Mouse (Mus musculus): ENCODE measurements around the gene Csrnp1. TPM values are rescaled to one million over a fixed set of nuclear protein-coding genes. Genes with fewer than 3 reads are reported as not detected.

Csrnp1 gene
- polyA plus RNA-seq, 1 experiment from 2014 or later, result 1.6 TPM

DNA sequence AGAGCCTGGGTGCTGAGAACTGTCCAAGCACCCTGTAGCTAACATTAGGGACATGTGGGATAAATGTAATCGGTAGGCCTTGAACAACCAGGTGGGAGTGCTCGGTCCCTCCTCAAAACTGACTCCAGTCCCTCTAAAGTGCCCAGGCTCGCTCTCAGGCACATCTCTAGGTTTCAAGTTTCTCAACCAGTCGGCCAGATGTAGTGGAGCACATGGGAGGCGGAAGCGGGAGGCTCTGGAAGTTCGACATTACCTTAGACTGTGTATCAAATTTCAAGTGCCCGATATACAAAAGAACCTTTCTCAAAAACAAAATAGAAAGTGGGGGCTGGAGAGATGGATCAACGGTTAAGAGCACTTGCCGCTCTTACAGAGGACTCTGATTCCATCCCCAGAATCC, 44.8 kb downstream of the Csrnp1 start:
- no peaks in the 10 kb centered on the region for H3K4me1 ChIP-seq (replicated peaks; ENCODE audit: control insufficient read depth, insufficient read depth, low read length)
- H3K9me3 ChIP-seq (ENCODE audit: control insufficient read depth, low read length), result no peaks in the 10 kb centered on the region
- WGBS, result 76% methylated on average over 10 of the region's 10 CpGs
- no peaks in the 10 kb centered on the region for H3K27me3 ChIP-seq (ENCODE audit: control insufficient read depth, insufficient read depth, low read length)
- DNase-seq (ENCODE audit: low spot score) (no peak), ATAC-seq (replicated peaks; ENCODE audit: low FRiP score) (no peak)
- no peak overlapping the region for H3K9ac ChIP-seq (ENCODE audit: low read length)
- no peak overlapping the region for H3K27ac ChIP-seq (ENCODE audit: low read depth, low read length)
- no peak overlapping the region for H3K4me3 ChIP-seq (ENCODE audit: low read depth, low read length)
- H3K36me3 ChIP-seq (ENCODE audit: control insufficient read depth, insufficient read depth, low read length), result no peaks in the 10 kb centered on the region
- H3K4me2 ChIP-seq (ENCODE audit: low read depth, low read length, severe bottlenecking), result no peak overlapping the region

DNA sequence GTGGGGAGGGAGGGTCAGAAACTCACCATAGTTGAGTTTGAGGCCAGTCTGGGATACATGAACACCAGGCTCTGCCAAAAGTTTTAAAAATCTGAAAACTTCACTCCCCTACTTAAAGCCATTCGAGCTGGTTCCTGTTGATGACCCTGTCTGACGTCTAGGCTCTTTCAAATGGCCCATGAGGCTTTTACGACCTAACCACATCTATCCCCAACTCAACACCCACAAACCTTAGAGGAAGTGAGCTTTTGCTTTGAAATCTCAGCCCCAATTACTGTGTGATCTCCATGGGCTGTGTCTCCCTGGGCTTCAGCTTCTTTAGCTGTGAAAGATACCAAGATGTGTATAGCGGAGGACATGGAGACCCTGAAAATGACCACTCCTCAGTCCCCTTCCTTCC, 46.0 kb downstream of the Csrnp1 start:
- no peak overlapping the region for H3K27ac ChIP-seq (ENCODE audit: low read depth, low read length)
- no peaks in the 10 kb centered on the region for H3K36me3 ChIP-seq (ENCODE audit: control insufficient read depth, insufficient read depth, low read length)
- H3K4me1 ChIP-seq (replicated peaks; ENCODE audit: control insufficient read depth, insufficient read depth, low read length), result no peaks in the 10 kb centered on the region
- WGBS, result 83% methylated on average over 4 of the region's 4 CpGs
- ATAC-seq (replicated peaks; ENCODE audit: low FRiP score) (no peak), DNase-seq (ENCODE audit: low spot score) (no peak)
- no peak overlapping the region for H3K4me3 ChIP-seq (ENCODE audit: low read depth, low read length)
- no peak overlapping the region for H3K9ac ChIP-seq (ENCODE audit: low read length)
- no peaks in the 10 kb centered on the region for H3K9me3 ChIP-seq (ENCODE audit: control insufficient read depth, low read length)
- no peak overlapping the region for H3K4me2 ChIP-seq (ENCODE audit: low read depth, low read length, severe bottlenecking)
- H3K27me3 ChIP-seq (ENCODE audit: control insufficient read depth, insufficient read depth, low read length), result no peaks in the 10 kb centered on the region

DNA sequence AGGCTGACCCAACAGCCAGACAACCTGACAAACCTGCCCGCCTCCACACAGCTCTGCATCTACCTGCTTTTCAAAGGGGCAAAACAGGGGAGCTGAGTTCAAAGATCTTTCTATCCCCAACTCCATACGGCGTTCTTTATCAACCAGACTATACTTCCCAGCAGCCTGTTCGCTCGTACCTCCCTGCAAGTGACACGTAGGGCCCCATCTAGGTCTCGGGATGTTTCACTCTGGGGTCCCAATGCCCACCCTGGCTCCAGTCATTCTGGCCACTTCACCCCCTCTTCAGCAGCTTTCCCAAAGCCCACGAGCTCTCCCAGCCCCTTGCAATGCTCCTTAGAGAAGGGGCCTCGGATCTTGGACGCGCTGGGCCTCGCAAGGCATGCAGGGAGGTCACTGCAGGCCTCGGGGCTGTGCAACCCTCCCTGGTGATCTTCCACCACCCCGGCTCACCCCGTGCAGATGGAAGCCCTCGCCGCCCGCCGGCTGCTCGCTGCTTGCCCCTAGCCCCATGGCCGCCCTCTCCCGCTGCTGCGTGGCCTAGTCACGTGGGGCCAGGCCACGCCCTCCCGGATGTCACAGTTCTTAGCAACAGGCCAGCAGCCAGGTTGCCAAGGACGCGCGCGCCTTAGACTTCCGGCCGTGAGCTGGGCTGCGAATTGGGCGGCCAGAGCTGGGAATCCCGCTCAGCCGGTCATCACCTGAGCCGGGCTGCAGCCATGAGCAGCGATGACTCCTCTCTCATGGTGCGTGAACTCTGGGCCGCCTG, 47.3 kb downstream of the Csrnp1 start, which contains the start of the genes Gorasp1 and Ttc21a:
Gene Gorasp1, minus strand, starts transcription at position 561 of the 769 bp plus-strand sequence.
Gene Ttc21a, plus strand, starts transcription at position 602 of the 769 bp plus-strand sequence.
- WGBS, result 1% methylated on average over 40 of the region's 40 CpGs
- peak within 1 kb of the TSS; percentile 83 for H3K4me2 ChIP-seq (ENCODE audit: low read depth, low read length, severe bottlenecking)
- H3K9me3 ChIP-seq (ENCODE audit: control insufficient read depth, low read length), result no peaks in the 10 kb centered on the region
- H3K36me3 ChIP-seq (ENCODE audit: control insufficient read depth, insufficient read depth, low read length), result no peaks in the 10 kb centered on the region
- H3K27me3 ChIP-seq (ENCODE audit: control insufficient read depth, insufficient read depth, low read length), result no peaks in the 10 kb centered on the region
- H3K9ac ChIP-seq (ENCODE audit: low read length), result peak within 1 kb of the TSS; percentile 89
- peak; percentile 96 for ATAC-seq (replicated peaks; ENCODE audit: low FRiP score)
- peak; percentile 96 for DNase-seq (ENCODE audit: low spot score)
- no peaks in the 10 kb centered on the region for H3K4me1 ChIP-seq (replicated peaks; ENCODE audit: control insufficient read depth, insufficient read depth, low read length)
- H3K27ac ChIP-seq (ENCODE audit: low read depth, low read length), result peak within 1 kb of the TSS; percentile 55; the same call in 1 of the 2 replicates
- H3K4me3 ChIP-seq (ENCODE audit: low read depth, low read length), result peak within 1 kb of the TSS; percentile 66

DNA sequence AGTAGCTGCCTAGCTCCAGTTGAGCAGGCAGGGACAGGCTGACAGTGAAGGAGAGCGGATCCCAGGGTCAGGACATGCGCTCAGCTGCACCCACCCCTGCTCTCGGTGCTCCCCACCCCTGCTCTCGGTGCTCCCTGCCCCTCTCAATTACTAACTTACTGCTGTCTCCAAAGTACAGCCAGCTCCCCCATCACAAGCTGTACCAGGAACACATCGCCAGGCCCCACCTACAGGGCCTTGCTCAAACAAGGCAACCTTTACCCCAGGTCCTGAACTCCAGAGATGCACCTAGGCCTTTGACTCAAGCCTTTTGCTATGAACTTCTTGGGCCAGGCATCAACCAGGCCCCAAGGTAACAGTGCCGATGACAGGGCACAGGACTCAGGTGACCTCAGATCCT, 50.8 kb downstream of the Csrnp1 start:
- Histone ChIP-seq H3K4me2 (ENCODE audit: low read depth, low read length, severe bottlenecking) (no peak overlapping the region), H3K27ac (ENCODE audit: low read depth, low read length) (no peak overlapping the region)
- ATAC-seq (replicated peaks; ENCODE audit: low FRiP score), result no peak

DNA sequence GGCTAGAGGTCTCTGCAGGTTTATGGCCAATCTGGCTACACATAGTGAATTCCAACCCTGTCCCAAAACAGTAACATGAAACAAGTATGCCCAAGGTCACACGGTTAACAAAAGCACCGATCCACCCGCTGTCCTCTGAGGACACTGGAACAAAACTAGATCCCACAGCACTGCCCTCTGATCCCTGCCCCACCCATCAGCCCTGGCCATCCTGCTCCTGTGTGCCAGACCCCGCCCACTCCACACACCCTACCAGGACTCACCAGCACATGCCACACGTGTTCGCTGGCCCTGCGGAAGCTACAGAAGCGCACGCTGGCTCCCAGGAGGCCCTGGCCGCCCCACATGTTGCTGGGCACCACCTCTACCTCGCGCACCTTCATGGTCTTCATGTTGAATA, 52.1 kb downstream of the Csrnp1 start:
- Histone ChIP-seq H3K9me3 (ENCODE audit: control insufficient read depth, low read length) (no peaks in the 10 kb centered on the region), H3K27ac (ENCODE audit: low read depth, low read length) (no peak overlapping the region), H3K36me3 (ENCODE audit: control insufficient read depth, insufficient read depth, low read length) (no peaks in the 10 kb centered on the region; the same call in 1 of the 2 replicates), H3K4me1 (replicated peaks; ENCODE audit: control insufficient read depth, insufficient read depth, low read length) (no peaks in the 10 kb centered on the region), H3K27me3 (ENCODE audit: control insufficient read depth, insufficient read depth, low read length) (no peaks in the 10 kb centered on the region), H3K4me3 (ENCODE audit: low read depth, low read length) (no peak overlapping the region), H3K4me2 (ENCODE audit: low read depth, low read length, severe bottlenecking) (no peak overlapping the region), H3K9ac (ENCODE audit: low read length) (no peak overlapping the region)
- DNase-seq (ENCODE audit: low spot score) (no peak), ATAC-seq (replicated peaks; ENCODE audit: low FRiP score) (no peak)
- WGBS, result 89% methylated on average over 12 of the region's 12 CpGs

More for the DNA sequence above, 50.8 kb downstream of the Csrnp1 start:
- 99% methylated on average over 6 of the region's 6 CpGs for WGBS
- no peak for DNase-seq (ENCODE audit: low spot score)
- H3K9ac ChIP-seq (ENCODE audit: low read length), result no peak overlapping the region
- H3K27me3 ChIP-seq (ENCODE audit: control insufficient read depth, insufficient read depth, low read length), result no peaks in the 10 kb centered on the region
- H3K4me3 ChIP-seq (ENCODE audit: low read depth, low read length), result no peak overlapping the region
- no peaks in the 10 kb centered on the region for H3K4me1 ChIP-seq (replicated peaks; ENCODE audit: control insufficient read depth, insufficient read depth, low read length)
- H3K9me3 ChIP-seq (ENCODE audit: control insufficient read depth, low read length), result no peaks in the 10 kb centered on the region
- H3K36me3 ChIP-seq (ENCODE audit: control insufficient read depth, insufficient read depth, low read length), result no peaks in the 10 kb centered on the region; the same call in 1 of the 2 replicates

DNA sequence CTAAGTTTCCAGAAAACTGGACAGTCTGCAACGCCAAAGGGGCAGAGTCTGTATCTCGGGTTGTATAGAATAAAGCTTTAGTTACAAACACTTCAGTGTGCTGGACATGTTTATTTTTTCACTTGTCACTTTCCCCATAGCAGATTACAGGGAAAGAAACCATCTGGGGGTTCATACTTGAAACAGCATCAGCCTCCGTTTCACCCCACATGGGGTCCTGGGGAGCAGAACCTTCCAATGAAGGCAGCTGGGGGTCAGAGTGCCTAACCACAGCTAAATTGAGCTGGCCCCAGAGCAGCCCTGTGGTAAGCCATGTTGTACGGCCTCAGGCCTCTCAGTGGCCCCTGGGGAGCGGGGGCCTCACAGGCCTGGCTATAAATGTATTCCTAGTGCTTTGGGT, 58.0 kb downstream of the Csrnp1 start:
- Histone ChIP-seq H3K27me3 (ENCODE audit: control insufficient read depth, insufficient read depth, low read length) (no peaks in the 10 kb centered on the region), H3K9me3 (ENCODE audit: control insufficient read depth, low read length) (no peaks in the 10 kb centered on the region), H3K4me1 (replicated peaks; ENCODE audit: control insufficient read depth, insufficient read depth, low read length) (no peaks in the 10 kb centered on the region), H3K4me3 (ENCODE audit: low read depth, low read length) (no peak overlapping the region), H3K27ac (ENCODE audit: low read depth, low read length) (no peak overlapping the region), H3K9ac (ENCODE audit: low read length) (no peak overlapping the region), H3K36me3 (ENCODE audit: control insufficient read depth, insufficient read depth, low read length) (peaks cover 12% of the 10 kb centered on the region; the same call in 1 of the 2 replicates), H3K4me2 (ENCODE audit: low read depth, low read length, severe bottlenecking) (no peak overlapping the region)
- no peak for DNase-seq (ENCODE audit: low spot score)
- WGBS, result 90% methylated on average over 5 of the region's 5 CpGs
- ATAC-seq (replicated peaks; ENCODE audit: low FRiP score), result no peak

DNA sequence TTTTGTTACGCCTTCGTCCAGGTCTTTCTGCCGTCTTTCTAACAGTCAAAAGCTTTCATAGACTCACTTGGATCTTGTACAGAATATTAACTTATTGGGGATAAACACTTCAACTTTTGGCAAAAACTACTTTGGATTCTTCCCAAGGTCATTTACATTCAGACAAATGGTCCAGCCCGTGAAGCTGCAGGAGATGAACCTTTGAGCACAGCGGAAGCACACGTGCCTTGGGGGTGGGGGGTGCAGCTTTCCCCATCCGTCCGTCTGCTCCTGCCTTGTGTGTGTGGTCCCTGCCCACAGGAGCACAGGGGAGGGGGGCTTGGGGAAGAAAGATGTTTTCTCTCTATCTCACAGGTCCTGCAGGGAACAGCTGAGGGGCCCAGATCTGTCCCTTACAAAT, 58.7 kb downstream of the Csrnp1 start:
- Histone ChIP-seq H3K36me3 (ENCODE audit: control insufficient read depth, insufficient read depth, low read length) (peaks cover 12% of the 10 kb centered on the region; the same call in 1 of the 2 replicates), H3K27ac (ENCODE audit: low read depth, low read length) (no peak overlapping the region), H3K4me1 (replicated peaks; ENCODE audit: control insufficient read depth, insufficient read depth, low read length) (no peaks in the 10 kb centered on the region), H3K9me3 (ENCODE audit: control insufficient read depth, low read length) (no peaks in the 10 kb centered on the region), H3K4me3 (ENCODE audit: low read depth, low read length) (no peak overlapping the region), H3K9ac (ENCODE audit: low read length) (no peak overlapping the region), H3K4me2 (ENCODE audit: low read depth, low read length, severe bottlenecking) (no peak overlapping the region), H3K27me3 (ENCODE audit: control insufficient read depth, insufficient read depth, low read length) (no peaks in the 10 kb centered on the region)
- 86% methylated on average over 8 of the region's 8 CpGs for WGBS
- DNase-seq (ENCODE audit: low spot score) (no peak), ATAC-seq (replicated peaks; ENCODE audit: low FRiP score) (no peak)

DNA sequence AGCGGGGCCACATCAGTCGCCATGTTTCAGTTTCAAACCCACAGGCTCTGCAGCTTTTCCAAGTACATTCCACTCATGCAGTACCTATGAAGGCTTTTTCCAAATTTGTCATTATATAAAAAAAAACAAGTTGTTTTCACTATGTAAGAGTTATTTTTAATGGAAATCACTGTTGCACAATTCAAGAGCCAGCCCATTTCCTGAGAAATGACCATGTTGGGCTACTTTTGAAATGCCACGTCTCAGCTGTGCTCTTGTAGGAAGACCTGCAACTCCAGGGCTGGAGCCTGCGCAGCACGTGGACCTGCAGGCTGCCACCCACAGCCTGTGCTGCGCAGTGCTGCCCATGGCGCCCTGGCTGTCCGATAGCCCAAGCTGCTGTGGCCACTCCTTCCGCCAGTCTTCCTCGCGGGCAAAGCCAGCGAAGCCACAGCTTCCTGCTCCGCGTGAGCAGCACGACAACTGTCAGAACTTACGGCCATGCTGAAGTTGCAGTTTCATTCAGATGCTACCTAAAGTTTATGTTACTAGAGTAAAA, 59.3 kb downstream of the Csrnp1 start:
- H3K36me3 ChIP-seq (ENCODE audit: control insufficient read depth, insufficient read depth, low read length), result peaks cover 12% of the 10 kb centered on the region; the same call in 1 of the 2 replicates
- H3K4me2 ChIP-seq (ENCODE audit: low read depth, low read length, severe bottlenecking), result no peak overlapping the region
- no peak overlapping the region for H3K9ac ChIP-seq (ENCODE audit: low read length)
- DNase-seq (ENCODE audit: low spot score) (no peak), ATAC-seq (replicated peaks; ENCODE audit: low FRiP score) (no peak)
- H3K27ac ChIP-seq (ENCODE audit: low read depth, low read length), result no peak overlapping the region
- 94% methylated on average over 16 of the region's 16 CpGs for WGBS
- H3K9me3 ChIP-seq (ENCODE audit: control insufficient read depth, low read length), result no peaks in the 10 kb centered on the region
- no peaks in the 10 kb centered on the region for H3K4me1 ChIP-seq (replicated peaks; ENCODE audit: control insufficient read depth, insufficient read depth, low read length)
- no peaks in the 10 kb centered on the region for H3K27me3 ChIP-seq (ENCODE audit: control insufficient read depth, insufficient read depth, low read length)
- H3K4me3 ChIP-seq (ENCODE audit: low read depth, low read length), result no peak overlapping the region

Measured in forebrain, embryonic 11.5 days (tissue).